Mouse (Mus musculus): ENCODE data around the gene Clybl. TPM values are rescaled to one million over a fixed set of nuclear protein-coding genes. Genes with fewer than 3 reads are reported as not detected.

Clybl gene
- polyA plus RNA-seq, 1 experiment from 2014 or later: 91.9 TPM

- Histone ChIP-seq H3K4me1 (ENCODE audit: control insufficient read depth, insufficient read depth, low read length) (no peaks in the 10 kb centered on the region), H3K9me3 (replicated peaks; ENCODE audit: control insufficient read depth, low read length) (no peaks in the 10 kb centered on the region), H3K9ac (ENCODE audit: low read length) (no peak overlapping the region), H3K27me3 (ENCODE audit: control insufficient read depth, insufficient read depth, low read length) (no peaks in the 10 kb centered on the region), H3K27ac (ENCODE audit: low read length) (no peak overlapping the region), H3K36me3 (ENCODE audit: control insufficient read depth, insufficient read depth) (no peaks in the 10 kb centered on the region), H3K4me3 (ENCODE audit: low read length) (no peak overlapping the region), H3K4me2 (ENCODE audit: low read depth, low read length) (no peak overlapping the region)
- ATAC-seq (replicated peaks; ENCODE audit: extremely low read depth, insufficient read depth, low FRiP score): no peak
- 80% methylated on average over 7 of the region's 7 CpGs for WGBS
Observed at GRCm38 (mm10) chr14:122168912-122169311, 12.6 kb upstream of the Clybl start.

GRCm38 (mm10) chr14:122170202-122170781, 11.2 kb upstream of the Clybl start:
- Histone ChIP-seq H3K9me3 (replicated peaks; ENCODE audit: control insufficient read depth, low read length) (no peaks in the 10 kb centered on the region), H3K27ac (ENCODE audit: low read length) (no peak overlapping the region), H3K27me3 (ENCODE audit: control insufficient read depth, insufficient read depth, low read length) (no peaks in the 10 kb centered on the region), H3K9ac (ENCODE audit: low read length) (no peak overlapping the region), H3K4me3 (ENCODE audit: low read length) (no peak overlapping the region), H3K4me1 (ENCODE audit: control insufficient read depth, insufficient read depth, low read length) (no peaks in the 10 kb centered on the region), H3K36me3 (ENCODE audit: control insufficient read depth, insufficient read depth) (no peaks in the 10 kb centered on the region), H3K4me2 (ENCODE audit: low read depth, low read length) (no peak overlapping the region)
- ATAC-seq (replicated peaks; ENCODE audit: extremely low read depth, insufficient read depth, low FRiP score): no peak
- 79% methylated on average over 7 of the region's 7 CpGs for WGBS

- Histone ChIP-seq H3K9ac (ENCODE audit: low read length) (no peak overlapping the region), H3K36me3 (ENCODE audit: control insufficient read depth, insufficient read depth) (no peaks in the 10 kb centered on the region), H3K4me1 (ENCODE audit: control insufficient read depth, insufficient read depth, low read length) (no peaks in the 10 kb centered on the region), H3K9me3 (replicated peaks; ENCODE audit: control insufficient read depth, low read length) (no peaks in the 10 kb centered on the region), H3K4me2 (ENCODE audit: low read depth, low read length) (no peak overlapping the region), H3K27me3 (ENCODE audit: control insufficient read depth, insufficient read depth, low read length) (no peaks in the 10 kb centered on the region), H3K4me3 (ENCODE audit: low read length) (no peak overlapping the region), H3K27ac (ENCODE audit: low read length) (no peak overlapping the region)
- no peak for ATAC-seq (replicated peaks; ENCODE audit: extremely low read depth, insufficient read depth, low FRiP score)
- WGBS: 64% methylated on average over 7 of the region's 7 CpGs
Observed at GRCm38 (mm10) chr14:122171031-122171430, 10.5 kb upstream of the Clybl start.

DNA sequence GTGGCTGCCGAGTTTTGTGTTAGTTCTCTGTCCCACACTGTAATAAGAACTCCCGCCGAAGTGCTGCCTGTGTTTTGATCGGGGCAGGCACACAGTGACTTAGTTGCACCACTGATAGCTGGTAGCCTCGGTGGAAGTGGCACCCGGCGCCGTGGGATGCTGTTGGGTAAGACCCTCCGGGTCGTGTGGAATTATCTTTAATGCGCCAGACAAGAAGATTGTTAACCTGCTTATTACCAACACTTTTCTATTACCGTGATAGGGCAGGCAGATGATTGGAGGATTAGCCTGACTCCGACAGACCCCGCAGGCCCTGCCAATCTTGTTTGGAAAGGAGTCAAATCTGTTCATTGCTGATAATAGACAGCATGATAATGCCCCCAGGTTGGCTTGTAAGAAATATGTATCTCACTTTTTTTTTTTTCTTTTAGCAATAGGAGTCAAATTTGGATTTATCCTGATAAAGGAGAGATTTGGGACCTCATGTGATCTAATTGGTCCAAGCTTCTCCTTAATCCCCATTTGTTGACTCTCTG, 5.2 kb upstream of the Clybl start:
- Histone ChIP-seq H3K36me3 (ENCODE audit: control insufficient read depth, insufficient read depth) (no peaks in the 10 kb centered on the region), H3K4me3 (ENCODE audit: low read length) (no peak overlapping the region), H3K9me3 (replicated peaks; ENCODE audit: control insufficient read depth, low read length) (no peaks in the 10 kb centered on the region), H3K27me3 (ENCODE audit: control insufficient read depth, insufficient read depth, low read length) (no peaks in the 10 kb centered on the region), H3K4me1 (ENCODE audit: control insufficient read depth, insufficient read depth, low read length) (no peaks in the 10 kb centered on the region), H3K4me2 (ENCODE audit: low read depth, low read length) (no peak overlapping the region), H3K9ac (ENCODE audit: low read length) (no peak overlapping the region), H3K27ac (ENCODE audit: low read length) (no peak overlapping the region)
- ATAC-seq (replicated peaks; ENCODE audit: extremely low read depth, insufficient read depth, low FRiP score): no peak
- 76% methylated on average over 14 of the region's 14 CpGs for WGBS

GRCm38 (mm10) chr14:122179262-122179661, 2.2 kb upstream of the Clybl start:
- no peak for ATAC-seq (replicated peaks; ENCODE audit: extremely low read depth, insufficient read depth, low FRiP score)
- Histone ChIP-seq H3K9ac (ENCODE audit: low read length) (no peak overlapping the region), H3K9me3 (replicated peaks; ENCODE audit: control insufficient read depth, low read length) (no peaks in the 10 kb centered on the region), H3K4me3 (ENCODE audit: low read length) (no peak overlapping the region), H3K27ac (ENCODE audit: low read length) (no peak overlapping the region), H3K4me2 (ENCODE audit: low read depth, low read length) (no peak overlapping the region), H3K4me1 (ENCODE audit: control insufficient read depth, insufficient read depth, low read length) (no peaks in the 10 kb centered on the region), H3K27me3 (ENCODE audit: control insufficient read depth, insufficient read depth, low read length) (no peaks in the 10 kb centered on the region), H3K36me3 (ENCODE audit: control insufficient read depth, insufficient read depth) (no peaks in the 10 kb centered on the region)
- 37% methylated on average over 16 of the region's 16 CpGs for WGBS

DNA sequence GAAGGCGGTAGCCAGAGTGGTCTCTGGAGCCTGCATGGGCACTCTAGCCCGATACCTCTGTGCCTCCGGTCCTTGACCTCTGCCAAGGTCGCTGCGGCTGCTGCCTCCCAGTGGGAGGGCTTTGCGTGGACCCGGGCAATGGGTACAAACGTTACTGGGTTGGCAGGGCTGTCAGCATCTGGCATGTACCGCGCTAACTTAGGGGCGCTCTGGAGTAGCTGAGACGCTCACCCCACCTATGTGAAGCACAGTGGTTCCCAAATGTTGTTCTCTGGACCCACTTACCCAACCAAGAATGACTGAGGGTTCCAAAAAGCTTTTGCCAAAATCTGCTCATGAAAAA, 282 bp downstream of the Clybl start:
- Histone ChIP-seq H3K9me3 (replicated peaks; ENCODE audit: control insufficient read depth, low read length) (no peaks in the 10 kb centered on the region), H3K36me3 (ENCODE audit: control insufficient read depth, insufficient read depth) (no peaks in the 10 kb centered on the region), H3K4me3 (ENCODE audit: low read length) (peak overlapping the region; percentile 85), H3K27ac (ENCODE audit: low read length) (peak overlapping the region; percentile 74), H3K27me3 (ENCODE audit: control insufficient read depth, insufficient read depth, low read length) (no peaks in the 10 kb centered on the region), H3K4me1 (ENCODE audit: control insufficient read depth, insufficient read depth, low read length) (no peaks in the 10 kb centered on the region), H3K9ac (ENCODE audit: low read length) (peak overlapping the region; percentile 85), H3K4me2 (ENCODE audit: low read depth, low read length) (peak overlapping the region; percentile 87)
- ATAC-seq (replicated peaks; ENCODE audit: extremely low read depth, insufficient read depth, low FRiP score): peak; percentile 35
- WGBS: 1% methylated on average over 12 of the region's 12 CpGs

GRCm38 (mm10) chr14:122182220-122182619, 716 bp downstream of the Clybl start:
- Histone ChIP-seq H3K4me2 (ENCODE audit: low read depth, low read length) (peak overlapping the region; percentile 87), H3K27ac (ENCODE audit: low read length) (no peak overlapping the region), H3K36me3 (ENCODE audit: control insufficient read depth, insufficient read depth) (no peaks in the 10 kb centered on the region), H3K9me3 (replicated peaks; ENCODE audit: control insufficient read depth, low read length) (no peaks in the 10 kb centered on the region), H3K4me1 (ENCODE audit: control insufficient read depth, insufficient read depth, low read length) (no peaks in the 10 kb centered on the region), H3K9ac (ENCODE audit: low read length) (peak overlapping the region; percentile 85; the same call in 1 of the 2 replicates), H3K4me3 (ENCODE audit: low read length) (peak overlapping the region; percentile 85), H3K27me3 (ENCODE audit: control insufficient read depth, insufficient read depth, low read length) (no peaks in the 10 kb centered on the region)
- WGBS: 78% methylated on average over 6 of the region's 6 CpGs
- no peak for ATAC-seq (replicated peaks; ENCODE audit: extremely low read depth, insufficient read depth, low FRiP score)

- Histone ChIP-seq H3K9me3 (replicated peaks; ENCODE audit: control insufficient read depth, low read length) (no peaks in the 10 kb centered on the region), H3K4me1 (ENCODE audit: control insufficient read depth, insufficient read depth, low read length) (no peaks in the 10 kb centered on the region), H3K4me2 (ENCODE audit: low read depth, low read length) (no peak overlapping the region), H3K4me3 (ENCODE audit: low read length) (no peak overlapping the region), H3K27ac (ENCODE audit: low read length) (no peak overlapping the region), H3K27me3 (ENCODE audit: control insufficient read depth, insufficient read depth, low read length) (no peaks in the 10 kb centered on the region), H3K9ac (ENCODE audit: low read length) (no peak overlapping the region), H3K36me3 (ENCODE audit: control insufficient read depth, insufficient read depth) (no peaks in the 10 kb centered on the region)
- no peak for ATAC-seq (replicated peaks; ENCODE audit: extremely low read depth, insufficient read depth, low FRiP score)
- 45% methylated on average over 11 of the region's 11 CpGs for WGBS
Observed at GRCm38 (mm10) chr14:122183974-122184373, 2.5 kb downstream of the Clybl start.

GRCm38 (mm10) chr14:122188250-122188649, 6.7 kb downstream of the Clybl start:
- no peak for ATAC-seq (replicated peaks; ENCODE audit: extremely low read depth, insufficient read depth, low FRiP score)
- no peaks in the 10 kb centered on the region for H3K36me3 ChIP-seq (ENCODE audit: control insufficient read depth, insufficient read depth)
- no peak overlapping the region for H3K9ac ChIP-seq (ENCODE audit: low read length)
- H3K4me2 ChIP-seq (ENCODE audit: low read depth, low read length): no peak overlapping the region
- 89% methylated on average over 5 of the region's 5 CpGs for WGBS
- no peak overlapping the region for H3K4me3 ChIP-seq (ENCODE audit: low read length)
- H3K9me3 ChIP-seq (replicated peaks; ENCODE audit: control insufficient read depth, low read length): no peaks in the 10 kb centered on the region
- H3K27me3 ChIP-seq (ENCODE audit: control insufficient read depth, insufficient read depth, low read length): no peaks in the 10 kb centered on the region
- no peak overlapping the region for H3K27ac ChIP-seq (ENCODE audit: low read length)
- no peaks in the 10 kb centered on the region for H3K4me1 ChIP-seq (ENCODE audit: control insufficient read depth, insufficient read depth, low read length)

All from heart, embryonic 16.5 days (tissue).